Mouse (Mus musculus) midbrain, embryonic 12.5 days (tissue): ENCODE measurements around the gene Mfn1. TPM values are rescaled to one million over a fixed set of nuclear protein-coding genes. Genes with fewer than 3 reads are reported as not detected.

Experiments
- ATAC-seq: fragments of 200-750 bp; cut with Nextera tagmentation; 2 replicates; pipeline ENCODE4 v1.8.0; 2017; ENCODE audit warnings: low read depth, moderate TSS enrichment, moderate library complexity; ENCODE audit not compliant: low FRiP score
- H3K27ac ChIP-seq: fragments of 300-500 bp; sonication (generic); replicated peaks from 2 replicates; pipeline ENCODE4 v1.5.1; 2016; ENCODE audit warnings: mild to moderate bottlenecking
- H3K27me3 ChIP-seq: fragments of 300-500 bp; sonication (generic); 2 replicates; pipeline ENCODE4 v1.6.1; 2016; ENCODE audit warnings: mild to moderate bottlenecking
- H3K36me3 ChIP-seq: fragments of 300-500 bp; sonication (generic); 2 replicates; pipeline ENCODE4 v1.6.1; 2016
- H3K4me1 ChIP-seq: fragments of 300-500 bp; sonication (generic); 2 replicates; pipeline ENCODE4 v1.6.1; 2016
- H3K4me2 ChIP-seq: fragments of 300-500 bp; sonication (generic); replicated peaks from 2 replicates; pipeline ENCODE4 v1.6.1; 2016; ENCODE audit warnings: mild to moderate bottlenecking, moderate library complexity
- H3K4me3 ChIP-seq: fragments of 300-500 bp; sonication (generic); 2 replicates; pipeline ENCODE4 v1.5.1; 2016; ENCODE audit warnings: mild to moderate bottlenecking
- H3K9ac ChIP-seq: fragments of 300-500 bp; sonication (generic); replicated peaks from 2 replicates; pipeline ENCODE4 v1.6.1; 2016; ENCODE audit warnings: mild to moderate bottlenecking, moderate library complexity
- H3K9me3 ChIP-seq: fragments of 300-500 bp; sonication (generic); 2 replicates; pipeline ENCODE4 v1.6.1; 2016; ENCODE audit warnings: mild to moderate bottlenecking
- WGBS: fragments of 180-500 bp; shearing (Covaris S2); methylation state at CpG from one replicate; pipeline ENCODE4 v1.1.7; 2016; 5-methylcytosine and 5-hydroxymethylcytosine counted together
- polyA plus RNA-seq: library from polyadenylated mRNA; unstranded; fragments of >200 nt; fragmentation: Nextera tagmentation; extraction: Ambion mirVana; gene quantifications from 2 replicates; pipeline ENCODE4 v1.2.1, GENCODE M21; 2016

Mfn1 gene
- polyA plus RNA-seq, 1 experiment from 2014 or later = 41.4 TPM

DNA sequence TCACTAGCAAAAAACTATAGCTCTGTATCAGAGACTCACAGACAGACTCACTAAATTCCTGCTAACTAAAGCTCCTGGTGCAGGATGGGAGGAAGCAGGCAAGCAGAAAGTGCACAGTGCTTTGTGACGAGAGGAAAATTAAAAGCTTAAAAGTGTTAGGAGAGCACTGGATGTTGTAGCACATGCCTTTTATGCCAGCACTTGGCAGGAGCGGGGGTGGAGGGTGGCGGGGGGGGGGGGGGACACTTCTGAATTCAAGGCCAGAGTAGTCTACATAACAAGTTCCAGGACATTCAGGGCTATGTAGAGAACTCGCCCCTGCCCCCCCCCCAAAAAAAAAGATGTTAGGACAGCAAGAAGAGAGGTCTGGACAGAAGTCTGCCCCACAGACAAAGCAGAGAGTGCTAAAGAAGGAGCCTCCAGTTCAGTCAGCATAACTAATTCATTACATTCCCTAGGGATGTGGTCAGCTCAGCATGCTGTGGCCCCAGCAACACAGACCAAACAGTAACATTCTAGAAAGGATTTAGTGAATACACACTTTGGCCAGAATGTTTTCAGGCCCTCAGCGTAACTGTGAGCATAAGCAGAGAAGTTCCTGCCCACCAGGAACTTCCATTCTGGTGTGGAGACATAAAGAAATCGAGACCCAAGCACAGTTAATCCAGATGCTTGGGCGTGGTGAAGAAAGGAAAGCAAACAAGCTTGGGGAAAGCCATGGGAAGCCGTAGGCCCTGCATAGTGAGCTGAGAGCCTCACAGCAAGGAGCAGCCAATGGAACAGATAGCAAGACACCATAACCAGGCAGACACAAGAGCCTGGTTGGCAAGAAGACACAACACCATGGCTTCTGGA is 33.2 kb upstream of the Mfn1 start:
- Histone ChIP-seq H3K36me3 (no peaks in the 10 kb centered on the region), H3K9me3 (no peaks in the 10 kb centered on the region), H3K27me3 (0 out of 2 replicates have a peak, but pooled peaks cover 4% of the 10 kb centered on the region), H3K4me1 (peaks cover 17% of the 10 kb centered on the region; the same call in 1 of the 2 replicates), H3K4me2 (no peak overlapping the region), H3K27ac (no peak overlapping the region), H3K4me3 (no peak overlapping the region), H3K9ac (no peak overlapping the region)
- WGBS = 32% methylated on average over 8 of the region's 8 CpGs
- peak; percentile 65; the same call in 1 of the 2 replicates for ATAC-seq

DNA sequence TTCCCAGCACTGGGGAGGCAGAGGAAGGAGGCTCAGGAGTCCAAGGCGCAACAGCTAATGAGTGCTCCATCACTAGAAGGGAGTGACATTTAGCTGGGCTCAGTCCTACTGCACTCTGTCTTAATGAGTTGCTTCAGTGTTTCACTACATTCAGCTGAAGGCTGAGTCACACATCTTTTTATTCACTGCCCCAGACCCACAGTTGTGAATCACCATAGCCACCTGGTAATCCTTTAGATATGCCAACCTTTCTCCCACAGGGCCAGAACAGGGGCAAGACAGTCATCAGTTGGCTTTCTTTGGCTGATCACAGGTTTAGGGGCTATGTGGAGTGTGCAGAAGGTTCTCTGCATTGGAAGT is 32.6 kb upstream of the Mfn1 start:
- 96% methylated on average over 1 of the region's 1 CpGs for WGBS
- no peak overlapping the region for H3K4me2 ChIP-seq
- no peaks in the 10 kb centered on the region for H3K9me3 ChIP-seq
- no peak overlapping the region for H3K27ac ChIP-seq
- no peak overlapping the region for H3K9ac ChIP-seq
- no peak for ATAC-seq
- H3K27me3 ChIP-seq = 0 out of 2 replicates have a peak, but pooled peaks cover 4% of the 10 kb centered on the region
- no peak overlapping the region for H3K4me3 ChIP-seq
- no peaks in the 10 kb centered on the region for H3K36me3 ChIP-seq
- peaks cover 17% of the 10 kb centered on the region; the same call in 1 of the 2 replicates for H3K4me1 ChIP-seq

GRCm38 (mm10) chr3:32500346-32500745 is 28.9 kb upstream of the Mfn1 start:
- no peak overlapping the region for H3K4me3 ChIP-seq
- H3K4me2 ChIP-seq = no peak overlapping the region
- 85% methylated on average over 2 of the region's 2 CpGs for WGBS

DNA sequence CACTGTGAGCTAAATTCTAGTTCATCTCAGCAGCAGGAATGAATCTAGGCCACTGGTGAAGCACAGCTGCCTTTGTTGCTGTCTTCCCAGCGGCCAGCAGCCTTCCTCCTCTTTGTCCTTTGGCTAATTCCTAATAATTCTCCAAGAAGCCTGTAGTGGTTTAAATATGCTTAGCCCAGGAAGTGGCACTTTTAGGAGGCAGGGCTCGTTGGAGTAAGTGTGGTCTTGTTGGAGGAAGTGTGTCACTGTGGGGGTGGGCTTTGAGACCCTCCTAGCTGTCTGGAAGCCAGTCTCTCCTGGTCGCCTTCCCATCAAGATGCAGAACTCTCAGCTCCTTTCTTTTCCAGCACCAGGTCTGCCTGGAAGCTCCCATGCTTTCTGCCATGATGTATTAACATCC is 23.4 kb upstream of the Mfn1 start:
- WGBS = 74% methylated on average over 3 of the region's 3 CpGs
- Histone ChIP-seq H3K9me3 (no peaks in the 10 kb centered on the region), H3K27me3 (no peaks in the 10 kb centered on the region), H3K4me1 (peaks cover 13% of the 10 kb centered on the region), H3K4me3 (no peak overlapping the region), H3K9ac (no peak overlapping the region), H3K4me2 (no peak overlapping the region), H3K36me3 (no peaks in the 10 kb centered on the region), H3K27ac (no peak overlapping the region)
- ATAC-seq = no peak

More at GRCm38 (mm10) chr3:32500346-32500745, 28.9 kb upstream of the Mfn1 start:
- Histone ChIP-seq H3K9me3 (no peaks in the 10 kb centered on the region), H3K4me1 (peaks cover 15% of the 10 kb centered on the region; the same call in 1 of the 2 replicates), H3K27ac (no peak overlapping the region), H3K27me3 (no peaks in the 10 kb centered on the region), H3K9ac (no peak overlapping the region), H3K36me3 (no peaks in the 10 kb centered on the region)
- ATAC-seq = no peak

DNA sequence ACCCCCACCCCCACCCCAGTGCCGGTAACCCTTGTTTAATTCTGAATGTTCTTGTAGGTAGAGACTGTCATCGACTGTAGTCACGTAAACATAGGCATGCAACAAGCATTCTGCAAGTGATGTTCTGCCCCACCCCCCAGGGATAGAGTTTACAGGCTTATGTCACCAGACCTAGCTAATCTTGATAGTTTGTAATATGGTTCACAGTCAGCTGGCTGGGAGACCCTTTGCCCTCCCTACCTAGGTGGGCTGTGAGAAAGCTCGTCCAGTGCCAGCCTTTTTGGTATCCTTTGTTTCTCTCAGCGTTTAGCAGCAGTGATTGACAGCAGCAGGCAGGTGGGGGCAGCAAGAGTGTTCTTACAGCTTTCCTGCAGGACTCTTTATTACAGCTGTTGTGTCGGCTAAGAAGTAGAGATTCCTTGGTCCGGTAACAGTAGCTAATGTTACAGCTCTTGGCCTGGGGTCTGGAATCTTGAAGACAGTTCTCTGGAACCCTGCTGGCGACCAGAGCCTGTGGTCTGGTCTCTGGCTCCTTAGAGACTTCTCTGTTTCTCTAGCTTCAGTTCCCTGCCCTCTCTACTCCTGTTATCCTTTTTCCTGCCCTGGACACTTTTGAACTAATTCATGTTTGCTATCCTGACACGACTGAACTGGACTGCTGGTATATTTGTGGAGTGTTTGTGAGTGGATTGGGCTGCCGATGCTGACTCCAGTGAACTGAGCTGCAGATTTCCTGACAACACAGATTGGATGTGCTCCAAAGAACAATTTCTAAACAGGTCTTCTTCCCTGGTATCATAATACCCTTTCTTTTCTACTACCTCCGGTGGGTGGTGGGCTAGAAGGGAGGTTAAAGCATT is 22.7 kb upstream of the Mfn1 start:
- 64% methylated on average over 11 of the region's 11 CpGs for WGBS
- no peak overlapping the region for H3K4me2 ChIP-seq
- no peak overlapping the region for H3K4me3 ChIP-seq
- no peak overlapping the region for H3K9ac ChIP-seq
- ATAC-seq = no peak
- H3K36me3 ChIP-seq = no peaks in the 10 kb centered on the region
- H3K27ac ChIP-seq = no peak overlapping the region
- H3K9me3 ChIP-seq = no peaks in the 10 kb centered on the region
- H3K27me3 ChIP-seq = no peaks in the 10 kb centered on the region
- H3K4me1 ChIP-seq = peaks cover 21% of the 10 kb centered on the region

- Histone ChIP-seq H3K9me3 (no peaks in the 10 kb centered on the region), H3K4me2 (peak overlapping the region; percentile 74), H3K9ac (no peak overlapping the region), H3K4me3 (peak overlapping the region; percentile 24), H3K27me3 (no peaks in the 10 kb centered on the region), H3K27ac (no peak overlapping the region), H3K4me1 (peaks cover 26% of the 10 kb centered on the region), H3K36me3 (no peaks in the 10 kb centered on the region)
- ATAC-seq = peak; percentile 36; the same call in 1 of the 2 replicates
- 2% methylated on average over 17 of the region's 17 CpGs for WGBS
Observed at GRCm38 (mm10) chr3:32508666-32509324, 20.5 kb upstream of the Mfn1 start.

GRCm38 (mm10) chr3:32509496-32510374 is 19.5 kb upstream of the Mfn1 start, which contains the start of gene Zfp639:
Zfp639 (plus strand) TSS chr3:32510259.
- Histone ChIP-seq H3K9me3 (no peaks in the 10 kb centered on the region), H3K4me3 (peak within 1 kb of the TSS; percentile 87), H3K4me1 (peaks cover 26% of the 10 kb centered on the region), H3K27ac (peak within 1 kb of the TSS; percentile 80), H3K36me3 (0 out of 2 replicates have a peak, but pooled peaks cover 2% of the 10 kb centered on the region), H3K4me2 (peak within 1 kb of the TSS; percentile 74), H3K9ac (peak within 1 kb of the TSS; percentile 92), H3K27me3 (no peaks in the 10 kb centered on the region)
- 4% methylated on average over 24 of the region's 24 CpGs for WGBS
- ATAC-seq = peak; percentile 0

DNA sequence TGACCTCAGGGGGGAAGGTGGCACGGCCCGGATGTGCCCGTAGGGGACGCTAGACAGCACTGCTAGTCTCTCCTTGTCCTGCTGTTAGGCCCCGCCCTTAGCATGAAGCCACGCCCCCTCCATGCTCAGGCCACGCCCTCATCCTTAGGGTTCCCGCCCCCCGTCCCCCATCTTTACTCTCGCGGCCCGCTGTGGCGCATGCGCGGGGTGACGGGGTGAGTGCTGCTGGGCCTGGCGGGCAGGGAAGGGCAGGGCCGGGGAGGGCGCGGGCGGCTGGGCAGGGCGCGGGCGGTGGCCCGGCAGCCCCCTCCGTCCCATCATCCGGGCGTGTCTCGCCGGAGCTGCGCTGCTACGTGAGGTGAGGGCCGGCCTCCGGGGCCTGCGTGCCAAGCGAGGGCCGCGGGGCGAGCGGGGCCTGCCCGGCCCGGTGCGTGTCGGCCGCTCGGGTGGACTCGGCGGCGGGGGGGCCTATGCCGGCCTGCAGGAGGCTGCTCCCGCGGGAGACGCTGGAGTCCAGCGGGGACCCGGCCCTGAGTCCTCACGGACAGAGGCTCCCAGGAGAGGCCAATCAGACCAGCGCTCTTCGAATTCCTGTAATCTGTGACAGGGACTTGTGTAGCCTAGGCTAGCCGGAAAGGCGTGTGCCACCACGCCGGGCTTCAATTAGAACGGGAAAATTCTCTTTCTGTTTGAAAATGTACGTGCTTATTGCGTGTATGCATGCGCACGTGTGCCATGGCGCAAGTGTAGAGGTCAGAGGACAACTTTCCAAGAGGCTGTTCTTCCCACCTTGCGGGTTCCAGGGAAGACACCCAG is 18.7 kb upstream of the Mfn1 start:
- no peaks in the 10 kb centered on the region for H3K9me3 ChIP-seq
- peak; percentile 92 for ATAC-seq
- H3K4me1 ChIP-seq = peaks cover 26% of the 10 kb centered on the region
- H3K27ac ChIP-seq = peak overlapping the region; percentile 80
- H3K4me3 ChIP-seq = peak overlapping the region; percentile 87
- H3K36me3 ChIP-seq = peaks cover 7% of the 10 kb centered on the region; the same call in 1 of the 2 replicates
- WGBS = under 1% methylated on average over 68 of the region's 69 CpGs
- peak overlapping the region; percentile 74 for H3K4me2 ChIP-seq
- no peaks in the 10 kb centered on the region for H3K27me3 ChIP-seq
- H3K9ac ChIP-seq = peak overlapping the region; percentile 92

GRCm38 (mm10) chr3:32511191-32511550 is 18.1 kb upstream of the Mfn1 start:
- Histone ChIP-seq H3K4me2 (peak overlapping the region; percentile 74), H3K27me3 (no peaks in the 10 kb centered on the region), H3K36me3 (peaks cover 13% of the 10 kb centered on the region; the same call in 1 of the 2 replicates), H3K4me3 (peak overlapping the region; percentile 87), H3K9ac (peak overlapping the region; percentile 92), H3K4me1 (peaks cover 26% of the 10 kb centered on the region), H3K27ac (peak overlapping the region; percentile 80; the same call in 1 of the 2 replicates), H3K9me3 (no peaks in the 10 kb centered on the region)
- 9% methylated on average over 13 of the region's 13 CpGs for WGBS
- ATAC-seq = no peak

GRCm38 (mm10) chr3:32512686-32513284 is 16.5 kb upstream of the Mfn1 start:
- Histone ChIP-seq H3K4me2 (no peak overlapping the region; the same call in 1 of the 2 replicates), H3K9ac (no peak overlapping the region), H3K4me1 (peaks cover 26% of the 10 kb centered on the region), H3K4me3 (no peak overlapping the region), H3K27ac (no peak overlapping the region), H3K27me3 (no peaks in the 10 kb centered on the region), H3K36me3 (peaks cover 28% of the 10 kb centered on the region), H3K9me3 (no peaks in the 10 kb centered on the region)
- WGBS = 91% methylated on average over 7 of the region's 7 CpGs
- no peak for ATAC-seq
